8 mouse cellular contexts compared by ENCODE assay signal in genomic region chr13:43303161-43303965, GRCm38 (mm10). TPM values are rescaled to one million over a fixed set of nuclear protein-coding genes. Genes with fewer than 3 reads are reported as not detected.
A peak's percentile ranks its signal among the peaks of the same experiment; 100 is the strongest.
DNase-seq lines count a peak whose midpoint lies in the region; ATAC-seq lines count a peak whose summit lies in the region.

No protein-coding gene starts in this region.

- no peaks in the 10 kb centered on the region for H3K27me3 ChIP-seq in megakaryocyte, embryonic 14.5 days (replicated peaks)
- peaks cover 31% of the 10 kb centered on the region for H3K27me3 ChIP-seq in forebrain, embryonic 13.5 days
- H3K27me3 ChIP-seq in hindbrain, embryonic 14.5 days (ENCODE audit: control insufficient read depth, insufficient read depth, low read length): peaks cover 18% of the 10 kb centered on the region
- peaks cover 26% of the 10 kb centered on the region for H3K27me3 ChIP-seq in limb, embryonic 15.5 days

- no peak for ATAC-seq in megakaryocyte, adult 5-6 weeks (ENCODE audit: poor library complexity, severe bottlenecking)
- ATAC-seq in forebrain, embryonic 13.5 days: peak; percentile 58
- peak; percentile 44 for ATAC-seq in hindbrain, embryonic 14.5 days (ENCODE audit: low FRiP score)
- ATAC-seq in limb, embryonic 15.5 days (ENCODE audit: insufficient number of reproducible peaks, low FRiP score, low TSS enrichment, low read depth): no peak

- peak overlapping the region; percentile 94 for H3K4me3 ChIP-seq in megakaryocyte, embryonic 14.5 days (replicated peaks)
- H3K4me3 ChIP-seq in forebrain, embryonic 13.5 days: peak overlapping the region; percentile 76
- peak overlapping the region; percentile 81 for H3K4me3 ChIP-seq in hindbrain, embryonic 14.5 days (replicated peaks; ENCODE audit: low read length)
- H3K4me3 ChIP-seq in limb, embryonic 15.5 days: peak overlapping the region; percentile 75

- WGBS in forebrain, embryonic 13.5 days: under 1% methylated on average over 76 of the region's 78 CpGs
- under 1% methylated on average over 75 of the region's 78 CpGs for WGBS in hindbrain, embryonic 14.5 days
- under 1% methylated on average over 77 of the region's 78 CpGs for WGBS in limb, embryonic 15.5 days

- H3K9ac ChIP-seq in forebrain, embryonic 13.5 days: peak overlapping the region; percentile 87
- H3K9ac ChIP-seq in hindbrain, embryonic 14.5 days: peak overlapping the region; percentile 89
- peak overlapping the region; percentile 69 for H3K9ac ChIP-seq in limb, embryonic 15.5 days

- H3K4me2 ChIP-seq in forebrain, embryonic 13.5 days: peak overlapping the region; percentile 98
- H3K4me2 ChIP-seq in hindbrain, embryonic 14.5 days (replicated peaks): peak overlapping the region; percentile 77
- peak overlapping the region; percentile 99 for H3K4me2 ChIP-seq in limb, embryonic 15.5 days

- peak overlapping the region; percentile 89 for H3K27ac ChIP-seq in forebrain, embryonic 13.5 days
- H3K27ac ChIP-seq in hindbrain, embryonic 14.5 days: peak overlapping the region; percentile 89
- peak overlapping the region; percentile 86 for H3K27ac ChIP-seq in limb, embryonic 15.5 days

- DNase-seq in adrenal gland, postnatal 4 days (ENCODE audit: low spot score in 2 of 2): peak; percentile 17 to 27
- DNase-seq in hindbrain, embryonic 14.5 days (ENCODE audit: low spot score): peak; percentile 47
- peak; percentile 71 for DNase-seq in naive thymus-derived CD4-positive, alpha-beta T cell, adult 2 months (ENCODE audit: low read depth)
- DNase-seq in thymus, postnatal 25 days: peak; percentile 56

- peaks cover 29% of the 10 kb centered on the region for H3K36me3 ChIP-seq in megakaryocyte, embryonic 14.5 days (replicated peaks; ENCODE audit: low read length)
- no peaks in the 10 kb centered on the region for H3K36me3 ChIP-seq in forebrain, embryonic 13.5 days (ENCODE audit: poor library complexity, severe bottlenecking)
- no peaks in the 10 kb centered on the region for H3K36me3 ChIP-seq in hindbrain, embryonic 14.5 days (replicated peaks; ENCODE audit: control insufficient read depth, insufficient read depth)
- H3K36me3 ChIP-seq in limb, embryonic 15.5 days: no peaks in the 10 kb centered on the region

- no peaks in the 10 kb centered on the region for H3K9me3 ChIP-seq in megakaryocyte, embryonic 14.5 days
- H3K9me3 ChIP-seq in forebrain, embryonic 13.5 days (replicated peaks): peaks cover 4% of the 10 kb centered on the region; the same call in 1 of the 2 replicates
- H3K9me3 ChIP-seq in hindbrain, embryonic 14.5 days (ENCODE audit: control insufficient read depth, low read length): no peaks in the 10 kb centered on the region
- no peaks in the 10 kb centered on the region for H3K9me3 ChIP-seq in limb, embryonic 15.5 days

- peaks cover 64% of the 10 kb centered on the region for H3K4me1 ChIP-seq in megakaryocyte, embryonic 14.5 days
- H3K4me1 ChIP-seq in forebrain, embryonic 13.5 days: peaks cover 44% of the 10 kb centered on the region
- H3K4me1 ChIP-seq in hindbrain, embryonic 14.5 days (replicated peaks; ENCODE audit: control insufficient read depth, insufficient read depth, low read length): peaks cover 42% of the 10 kb centered on the region
- H3K4me1 ChIP-seq in limb, embryonic 15.5 days: peaks cover 41% of the 10 kb centered on the region

RNA-seq across cellular contexts. Expression of gene Gfod1, which starts 0.6 kb away (rescaled TPM):
- 5.5 and 23.4 TPM in 2 replicates for polyA plus RNA-seq in megakaryocyte, embryonic 14.5 days (2012; ENCODE audit: insufficient read depth, low replicate concordance)
- total RNA-seq in megakaryocyte, adult 5-6 weeks (2015): 10.8 and 16.8 TPM in 2 replicates
- total RNA-seq in megakaryocyte, adult 5-6 weeks (2017): 4.9 and 7.2 TPM in 2 replicates
- total RNA-seq in adrenal gland, postnatal 4 days (2021): 10 to 100 TPM; 10.3 to 10.4 TPM
- polyA plus RNA-seq in forebrain, embryonic 13.5 days (2015; fragmentation: Nextera tagmentation; extraction: Ambion mirVana): 1.2 and 1.3 TPM in 2 replicates
- 3.6 and 3.7 TPM in 2 replicates for polyA plus RNA-seq in hindbrain, embryonic 14.5 days (2014; fragmentation: Nextera tagmentation; extraction: Ambion mirVana)
- polyA plus RNA-seq in limb, embryonic 15.5 days (2015; fragmentation: Nextera tagmentation; extraction: Ambion mirVana): 0.89 and 1.2 TPM in 2 replicates

Comparison
In these comparisons a context has a peak if more than half of its experiments do, and no peak if none do; other contexts are left out.
1. ATAC-seq: peak in forebrain, embryonic 13.5 days (single experiment) and hindbrain, embryonic 14.5 days (single experiment); none in megakaryocyte, adult 5-6 weeks (single experiment) and limb, embryonic 15.5 days (single experiment).
2. Peak in every context shown above with its lines, with median percentiles within 50 percentile points of each other: H3K4me3 ChIP-seq, DNase-seq, H3K27ac ChIP-seq, H3K4me2 ChIP-seq and H3K9ac ChIP-seq.